Mouse (Mus musculus): ENCODE measurements around the gene Eif4g1. TPM values are rescaled to one million over a fixed set of nuclear protein-coding genes. Genes with fewer than 3 reads are reported as not detected.
A peak's percentile ranks its signal among the peaks of the same experiment; 100 is the strongest.

Gene Eif4g1
- polyA plus RNA-seq, 1 experiment: 178 TPM

- Histone ChIP-seq H3K4me3 (ENCODE audit: insufficient read depth, low read depth, low read length) (no peak overlapping the region), H3K27ac (replicated peaks; ENCODE audit: low read depth, low read length) (no peak overlapping the region), H3K4me1 (ENCODE audit: control insufficient read depth, insufficient read depth, insufficient read length, low read length) (no peaks in the 10 kb centered on the region)
These were observed 40.3 kb downstream of the Eif4g1 start for GRCm38 (mm10) chr16:20708220-20708938.

GRCm38 (mm10) chr16:20708939-20709734 is 41.0 kb downstream of the Eif4g1 start:
- Histone ChIP-seq H3K27ac (replicated peaks; ENCODE audit: low read depth, low read length) (no peak overlapping the region), H3K4me1 (ENCODE audit: control insufficient read depth, insufficient read depth, insufficient read length, low read length) (no peaks in the 10 kb centered on the region), H3K4me3 (ENCODE audit: insufficient read depth, low read depth, low read length) (no peak overlapping the region)

- Histone ChIP-seq H3K27ac (replicated peaks; ENCODE audit: low read depth, low read length) (no peak overlapping the region), H3K4me3 (ENCODE audit: insufficient read depth, low read depth, low read length) (no peak overlapping the region), H3K4me1 (ENCODE audit: control insufficient read depth, insufficient read depth, insufficient read length, low read length) (no peaks in the 10 kb centered on the region)
These were observed 42.3 kb downstream of the Eif4g1 start for GRCm38 (mm10) chr16:20710370-20710769.

GRCm38 (mm10) chr16:20710810-20711209 is 42.7 kb downstream of the Eif4g1 start:
- H3K27ac ChIP-seq (replicated peaks; ENCODE audit: low read depth, low read length): no peak overlapping the region
- H3K4me3 ChIP-seq (ENCODE audit: insufficient read depth, low read depth, low read length): no peak overlapping the region
- H3K4me1 ChIP-seq (ENCODE audit: control insufficient read depth, insufficient read depth, insufficient read length, low read length): no peaks in the 10 kb centered on the region

- Histone ChIP-seq H3K27ac (replicated peaks; ENCODE audit: low read depth, low read length) (no peak overlapping the region), H3K4me3 (ENCODE audit: insufficient read depth, low read depth, low read length) (no peak overlapping the region), H3K4me1 (ENCODE audit: control insufficient read depth, insufficient read depth, insufficient read length, low read length) (no peaks in the 10 kb centered on the region)
These were observed 44.1 kb downstream of the Eif4g1 start for GRCm38 (mm10) chr16:20712190-20712589.

GRCm38 (mm10) chr16:20712889-20713288 is 44.8 kb downstream of the Eif4g1 start:
- Histone ChIP-seq H3K4me3 (ENCODE audit: insufficient read depth, low read depth, low read length) (no peak overlapping the region), H3K27ac (replicated peaks; ENCODE audit: low read depth, low read length) (no peak overlapping the region), H3K4me1 (ENCODE audit: control insufficient read depth, insufficient read depth, insufficient read length, low read length) (no peaks in the 10 kb centered on the region)

GRCm38 (mm10) chr16:20714307-20715080 is 46.4 kb downstream of the Eif4g1 start:
- H3K4me3 ChIP-seq (ENCODE audit: insufficient read depth, low read depth, low read length): no peak overlapping the region
- no peak overlapping the region for H3K27ac ChIP-seq (replicated peaks; ENCODE audit: low read depth, low read length)
- H3K4me1 ChIP-seq (ENCODE audit: control insufficient read depth, insufficient read depth, insufficient read length, low read length): no peaks in the 10 kb centered on the region; the same call in 1 of the 2 replicates

GRCm38 (mm10) chr16:20715161-20715560 is 47.0 kb downstream of the Eif4g1 start:
- H3K4me1 ChIP-seq (ENCODE audit: control insufficient read depth, insufficient read depth, insufficient read length, low read length): no peaks in the 10 kb centered on the region; the same call in 1 of the 2 replicates
- peak overlapping the region; percentile 65; the same call in 1 of the 2 replicates for H3K4me3 ChIP-seq (ENCODE audit: insufficient read depth, low read depth, low read length)
- no peak overlapping the region for H3K27ac ChIP-seq (replicated peaks; ENCODE audit: low read depth, low read length)

- H3K4me3 ChIP-seq (ENCODE audit: insufficient read depth, low read depth, low read length): peak overlapping the region; percentile 65
- H3K27ac ChIP-seq (replicated peaks; ENCODE audit: low read depth, low read length): no peak overlapping the region
- H3K4me1 ChIP-seq (ENCODE audit: control insufficient read depth, insufficient read depth, insufficient read length, low read length): no peaks in the 10 kb centered on the region; the same call in 1 of the 2 replicates
These were observed 47.5 kb downstream of the Eif4g1 start for GRCm38 (mm10) chr16:20715566-20715965.

GRCm38 (mm10) chr16:20715976-20716840 is 48.1 kb downstream of the Eif4g1 start:
- Histone ChIP-seq H3K4me3 (ENCODE audit: insufficient read depth, low read depth, low read length) (peak overlapping the region; percentile 65), H3K27ac (replicated peaks; ENCODE audit: low read depth, low read length) (peak overlapping the region; percentile 68), H3K4me1 (ENCODE audit: control insufficient read depth, insufficient read depth, insufficient read length, low read length) (no peaks in the 10 kb centered on the region; the same call in 1 of the 2 replicates)

- H3K4me1 ChIP-seq (ENCODE audit: control insufficient read depth, insufficient read depth, insufficient read length, low read length): no peaks in the 10 kb centered on the region; the same call in 1 of the 2 replicates
- peak overlapping the region; percentile 60 for H3K4me3 ChIP-seq (ENCODE audit: insufficient read depth, low read depth, low read length)
- H3K27ac ChIP-seq (replicated peaks; ENCODE audit: low read depth, low read length): peak overlapping the region; percentile 68
These were observed 48.7 kb downstream of the Eif4g1 start for GRCm38 (mm10) chr16:20716841-20717180.

GRCm38 (mm10) chr16:20717181-20717977 is 49.3 kb downstream of the Eif4g1 start, which contains the start of the genes Polr2h and Clcn2:
Gene Polr2h (plus strand): TSS chr16:20717665.
Gene Clcn2 (minus strand): TSS chr16:20717746.
- no peaks in the 10 kb centered on the region; the same call in 1 of the 2 replicates for H3K4me1 ChIP-seq (ENCODE audit: control insufficient read depth, insufficient read depth, insufficient read length, low read length)
- peak within 1 kb of the TSS; percentile 72 for H3K27ac ChIP-seq (replicated peaks; ENCODE audit: low read depth, low read length)
- peak within 1 kb of the TSS; percentile 75 for H3K4me3 ChIP-seq (ENCODE audit: insufficient read depth, low read depth, low read length)

- no peaks in the 10 kb centered on the region; the same call in 1 of the 2 replicates for H3K4me1 ChIP-seq (ENCODE audit: control insufficient read depth, insufficient read depth, insufficient read length, low read length)
- H3K4me3 ChIP-seq (ENCODE audit: insufficient read depth, low read depth, low read length): peak overlapping the region; percentile 75
- H3K27ac ChIP-seq (replicated peaks; ENCODE audit: low read depth, low read length): peak overlapping the region; percentile 72
These were observed 50.0 kb downstream of the Eif4g1 start for GRCm38 (mm10) chr16:20717978-20718670.

Measured in brown adipose tissue, adult 24 weeks (tissue).